Mouse (Mus musculus): ENCODE results near the gene 9530068E07Rik.
A peak's percentile ranks its signal among the peaks of the same experiment; 100 is the strongest.
"Not testable (repeated sequence)": the region's sequence is repeated elsewhere in the genome, so short reads cannot be mapped to it uniquely, and the experiment has no call there.

The 9530068E07Rik gene

GRCm38 (mm10) chr11:52373841-52374240 lies 22.4 kb upstream of the 9530068E07Rik start:
- DNase-seq (ENCODE audit: low read depth) = no peak

DNA sequence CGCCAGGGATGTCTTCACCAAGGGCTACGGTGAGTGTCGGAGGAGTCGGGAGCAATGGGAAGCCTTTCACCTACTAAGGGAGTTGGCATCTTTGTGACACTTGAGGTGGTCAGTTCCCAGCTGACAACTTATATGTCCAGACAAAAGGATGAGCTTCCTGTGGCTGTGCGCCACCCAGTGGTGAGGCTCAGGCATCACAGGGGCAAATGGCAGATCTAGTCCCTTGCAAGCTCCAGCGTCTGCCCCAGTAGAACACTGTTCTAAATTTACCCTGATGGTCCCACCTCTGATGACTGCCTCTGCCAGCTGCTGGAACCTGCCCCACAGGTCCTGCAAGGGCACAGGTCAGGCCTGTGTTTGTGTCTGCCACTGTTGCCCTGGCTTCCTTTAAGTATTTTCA lies 21.9 kb upstream of the 9530068E07Rik start:
- peak; percentile 78 for DNase-seq (ENCODE audit: low read depth)

DNA sequence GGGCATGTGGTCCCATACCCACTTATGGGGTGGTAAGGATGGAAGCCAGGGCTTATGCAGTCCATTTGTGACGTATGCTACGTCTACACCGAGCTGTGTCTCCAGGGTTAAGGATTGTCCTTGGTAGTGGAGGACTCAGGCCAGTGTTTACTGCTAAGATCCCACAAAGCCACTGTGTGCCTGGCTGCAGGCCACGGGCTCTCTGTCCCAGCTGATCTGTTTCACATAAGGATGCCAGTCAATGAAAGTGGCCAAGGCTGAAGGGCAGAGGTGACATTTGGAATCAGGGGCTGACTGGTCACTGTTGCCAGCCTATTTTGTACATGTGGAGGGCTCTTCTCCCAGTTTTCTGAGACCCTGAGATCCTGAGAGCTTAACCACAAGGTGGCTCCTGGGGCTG lies 18.6 kb upstream of the 9530068E07Rik start:
- DNase-seq (ENCODE audit: low read depth) = no peak

GRCm38 (mm10) chr11:52379241-52379640 lies 17.0 kb upstream of the 9530068E07Rik start:
- DNase-seq (ENCODE audit: low read depth) = no peak

DNA sequence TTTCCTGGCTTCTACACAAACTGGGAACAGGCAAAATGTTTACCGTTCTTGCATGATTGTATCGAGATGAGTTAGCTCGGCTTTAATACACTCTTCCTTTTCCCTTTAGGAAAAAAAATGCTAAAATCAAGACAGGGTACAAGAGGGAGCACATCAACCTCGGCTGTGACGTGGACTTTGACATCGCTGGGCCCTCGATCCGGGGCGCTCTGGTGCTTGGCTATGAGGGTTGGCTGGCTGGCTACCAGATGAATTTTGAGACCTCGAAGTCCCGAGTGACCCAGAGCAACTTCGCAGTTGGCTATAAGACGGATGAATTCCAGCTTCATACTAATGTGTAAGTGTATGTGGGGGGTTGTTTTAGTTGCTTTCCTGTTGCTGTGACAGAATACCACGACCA lies 12.5 kb upstream of the 9530068E07Rik start:
- DNase-seq (ENCODE audit: low read depth) = no peak

DNA sequence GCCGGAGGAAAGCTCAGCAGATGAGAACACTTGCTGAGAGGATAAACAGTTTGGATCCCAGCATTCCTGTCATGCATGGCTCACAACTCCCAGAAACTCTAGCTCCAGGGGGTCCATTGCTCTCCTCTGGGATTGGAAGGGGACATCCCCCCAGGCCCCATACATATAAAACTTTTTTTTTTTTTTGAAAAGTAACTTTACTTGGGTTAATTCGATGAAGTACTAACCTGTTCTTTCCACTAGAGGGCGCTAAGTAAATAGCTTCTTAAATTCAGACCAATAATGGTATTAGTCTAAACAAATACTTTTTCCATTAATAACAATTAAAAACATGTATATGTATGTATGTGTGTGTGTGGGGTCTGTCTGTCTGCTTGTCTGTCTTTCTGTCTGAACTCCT lies 11.6 kb upstream of the 9530068E07Rik start:
- DNase-seq (ENCODE audit: low read depth) = peak; percentile 64

DNA sequence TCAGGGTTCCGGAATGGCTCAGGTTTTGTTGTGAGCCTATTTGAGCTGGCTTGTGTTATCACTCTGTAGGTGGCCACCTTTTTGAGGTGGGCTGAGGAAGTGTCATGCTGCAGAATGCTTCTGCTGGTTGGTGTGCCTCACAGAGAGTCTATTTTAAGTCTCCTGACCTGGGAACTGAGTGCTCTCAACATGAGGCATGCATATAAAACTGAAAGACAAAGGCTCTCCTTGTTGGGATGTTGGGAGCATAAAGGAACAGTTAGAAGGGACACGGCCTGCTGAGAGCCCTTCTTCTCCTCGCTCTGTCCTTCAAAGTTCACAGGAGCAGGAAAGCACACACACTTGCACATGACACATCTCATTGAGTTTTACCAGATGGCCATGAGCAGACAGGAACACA lies 9.3 kb upstream of the 9530068E07Rik start:
- no peak for DNase-seq (ENCODE audit: low read depth)

GRCm38 (mm10) chr11:52388150-52388549 lies 8.1 kb upstream of the 9530068E07Rik start:
- DNase-seq (ENCODE audit: low read depth) = no peak

- not testable (repeated sequence) for DNase-seq (ENCODE audit: low read depth)
Observed at GRCm38 (mm10) chr11:52388979-52389378, 7.2 kb upstream of the 9530068E07Rik start.

DNA sequence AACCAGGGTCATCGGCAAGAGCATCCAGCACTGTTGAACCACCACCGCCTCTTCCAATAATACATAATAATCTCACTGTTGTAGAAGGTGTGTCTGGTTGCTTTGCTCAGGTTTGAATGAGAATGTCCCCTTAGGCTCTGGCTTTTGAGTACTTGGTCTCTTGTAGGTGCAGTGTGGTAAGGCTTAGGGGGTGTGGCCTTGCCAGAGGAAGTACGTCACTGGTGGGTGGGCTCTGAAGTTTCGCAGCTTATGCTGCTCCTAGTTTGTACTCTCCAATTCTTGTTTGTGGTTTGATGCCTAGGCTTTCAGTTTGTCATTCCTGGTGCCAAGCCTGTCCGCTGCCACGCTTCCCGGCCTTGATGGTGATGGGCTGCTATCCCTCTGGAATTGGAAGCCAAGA lies 6.3 kb upstream of the 9530068E07Rik start:
- no peak for DNase-seq (ENCODE audit: low read depth)

DNA sequence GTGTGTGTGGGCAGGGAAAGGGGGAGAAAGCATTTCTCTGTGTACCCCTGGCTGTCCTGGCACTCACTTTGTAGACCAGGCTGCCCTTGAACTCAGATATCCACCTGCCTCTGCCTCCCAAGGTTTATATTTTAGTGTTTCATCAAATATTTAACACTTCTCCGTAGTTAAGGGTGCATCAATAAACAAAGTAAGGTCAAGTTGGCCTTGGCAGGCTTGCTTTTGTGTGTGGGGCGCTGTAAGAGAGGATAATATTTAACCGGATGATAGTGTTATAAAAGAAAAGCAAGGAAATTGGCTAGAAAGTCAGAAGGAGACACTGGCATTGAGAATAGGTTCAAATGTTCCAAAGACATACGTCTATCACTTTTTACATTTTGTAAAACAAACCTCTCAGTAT lies 1.7 kb upstream of the 9530068E07Rik start:
- DNase-seq (ENCODE audit: low read depth) = no peak

DNA sequence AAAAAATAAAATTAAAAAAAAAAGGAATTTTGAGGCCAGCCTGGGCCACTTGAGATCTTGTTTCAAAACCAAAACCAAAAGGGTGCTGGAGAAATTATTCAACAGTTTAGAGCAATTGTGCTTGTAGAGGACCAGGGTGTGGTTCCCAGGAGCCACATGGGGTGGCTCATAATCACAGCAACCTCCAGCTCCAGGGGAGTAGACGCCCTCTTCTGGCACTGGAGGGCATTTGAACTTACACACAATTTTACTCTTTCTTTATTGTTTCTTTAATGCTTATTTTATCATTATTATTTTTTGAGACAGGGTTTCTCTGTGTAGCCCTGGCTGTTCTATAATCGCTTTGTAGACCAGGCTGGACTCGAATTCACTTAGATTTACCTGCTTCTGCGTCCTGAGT lies 885 bp upstream of the 9530068E07Rik start:
- peak; percentile 42 for DNase-seq (ENCODE audit: low read depth)

- DNase-seq (ENCODE audit: low read depth) = peak; percentile 75
Observed at GRCm38 (mm10) chr11:52396597-52397188, 465 bp downstream of the 9530068E07Rik start.

- DNase-seq (ENCODE audit: low read depth) = peak; percentile 62
Observed at GRCm38 (mm10) chr11:52397385-52397987, 1.3 kb downstream of the 9530068E07Rik start.

- DNase-seq (ENCODE audit: low read depth) = no peak
Observed at GRCm38 (mm10) chr11:52401476-52401875, 5.2 kb downstream of the 9530068E07Rik start.

GRCm38 (mm10) chr11:52402566-52402965 lies 6.3 kb downstream of the 9530068E07Rik start:
- no peak for DNase-seq (ENCODE audit: low read depth)

- no peak for DNase-seq (ENCODE audit: low read depth)
Observed at GRCm38 (mm10) chr11:52404209-52404608, 8.0 kb downstream of the 9530068E07Rik start.

- no peak for DNase-seq (ENCODE audit: low read depth)
Observed at GRCm38 (mm10) chr11:52405196-52405688, 9.0 kb downstream of the 9530068E07Rik start.

DNA sequence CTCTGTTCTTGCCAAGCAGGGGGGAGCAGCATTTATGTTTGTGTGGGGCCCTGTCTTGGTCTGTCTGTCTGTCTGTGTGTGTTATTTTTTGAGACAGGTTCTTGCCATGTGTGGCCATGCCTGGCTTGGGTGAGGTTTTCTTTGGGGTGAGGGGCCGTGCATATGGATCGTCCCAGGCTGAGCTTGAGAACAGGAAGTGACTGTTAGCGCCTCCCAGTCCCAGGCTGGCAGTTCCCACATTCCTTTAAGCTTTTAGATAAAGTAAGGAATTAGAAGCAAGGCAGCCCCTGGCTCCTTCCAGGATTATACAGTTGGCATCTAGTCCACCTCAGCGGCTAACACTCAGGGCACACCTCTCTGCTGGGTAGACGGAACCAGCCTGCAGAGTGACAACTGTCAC lies 13.1 kb downstream of the 9530068E07Rik start:
- DNase-seq (ENCODE audit: low read depth) = no peak

GRCm38 (mm10) chr11:52418358-52418757 lies 22.1 kb downstream of the 9530068E07Rik start:
- no peak for DNase-seq (ENCODE audit: low read depth)

DNA sequence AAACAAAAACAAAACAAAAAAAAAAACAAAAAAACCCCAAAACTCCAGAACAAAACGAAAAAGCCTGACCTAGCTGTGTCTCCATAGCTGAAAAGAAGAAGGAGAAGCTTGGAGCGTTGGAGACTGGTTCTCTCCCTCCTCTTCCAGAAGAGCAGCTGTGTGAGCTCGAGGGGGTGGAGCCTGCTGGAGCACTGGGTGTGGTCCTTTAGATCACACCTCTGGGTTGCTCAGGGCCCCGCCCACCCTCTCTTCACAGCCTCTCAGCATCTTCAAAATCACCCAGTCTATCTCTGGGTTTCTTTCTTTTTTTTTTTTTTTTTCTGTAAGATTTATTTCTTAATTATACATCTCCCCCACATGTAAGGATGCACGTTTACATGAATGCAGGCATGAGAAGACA lies 23.0 kb downstream of the 9530068E07Rik start:
- no peak for DNase-seq (ENCODE audit: low read depth)

- no peak for DNase-seq (ENCODE audit: low read depth)
Observed at GRCm38 (mm10) chr11:52419861-52420260, 23.6 kb downstream of the 9530068E07Rik start.

DNA sequence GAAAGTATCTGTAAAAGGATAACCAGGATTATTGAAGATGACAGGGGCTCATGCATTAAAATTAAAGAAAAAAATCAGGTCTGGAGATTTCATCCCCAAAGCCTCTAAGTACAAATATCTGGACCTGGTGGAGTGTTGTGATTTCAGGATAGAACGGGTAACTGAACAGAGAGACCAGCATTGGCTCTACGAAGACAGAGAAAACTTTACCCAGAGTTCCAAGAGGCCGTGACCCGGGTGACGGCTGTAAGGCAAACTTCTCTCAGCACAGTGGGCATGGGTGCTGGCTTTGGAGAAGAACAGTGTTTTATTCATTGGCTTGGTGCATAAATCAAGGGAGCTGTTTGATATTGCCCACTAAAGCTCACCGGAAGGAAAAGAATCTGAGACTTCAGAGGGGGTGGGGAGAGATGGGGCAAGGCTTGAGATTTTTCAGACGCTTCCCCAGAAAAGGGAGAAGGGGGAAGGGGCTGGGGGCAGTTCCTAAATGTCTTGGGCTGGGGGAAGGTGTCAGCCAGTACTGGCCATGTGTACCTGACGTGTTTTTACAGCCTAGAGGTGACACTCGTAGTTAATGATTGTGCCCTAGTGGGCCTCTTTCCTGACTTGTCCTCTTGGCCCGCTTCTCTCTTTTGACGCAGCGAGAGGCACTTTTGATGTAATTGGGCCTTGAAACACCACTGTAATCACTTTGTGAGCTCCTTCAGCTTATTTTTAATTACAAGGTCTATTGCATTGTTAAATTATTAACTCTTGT lies 24.2 kb downstream of the 9530068E07Rik start:
- DNase-seq (ENCODE audit: low read depth) = no peak

All from naive thymus-derived CD4-positive, alpha-beta T cell, adult 2 months (primary cell).